Mouse (Mus musculus): ENCODE results near the gene C130074G19Rik.

The C130074G19Rik gene

DNA sequence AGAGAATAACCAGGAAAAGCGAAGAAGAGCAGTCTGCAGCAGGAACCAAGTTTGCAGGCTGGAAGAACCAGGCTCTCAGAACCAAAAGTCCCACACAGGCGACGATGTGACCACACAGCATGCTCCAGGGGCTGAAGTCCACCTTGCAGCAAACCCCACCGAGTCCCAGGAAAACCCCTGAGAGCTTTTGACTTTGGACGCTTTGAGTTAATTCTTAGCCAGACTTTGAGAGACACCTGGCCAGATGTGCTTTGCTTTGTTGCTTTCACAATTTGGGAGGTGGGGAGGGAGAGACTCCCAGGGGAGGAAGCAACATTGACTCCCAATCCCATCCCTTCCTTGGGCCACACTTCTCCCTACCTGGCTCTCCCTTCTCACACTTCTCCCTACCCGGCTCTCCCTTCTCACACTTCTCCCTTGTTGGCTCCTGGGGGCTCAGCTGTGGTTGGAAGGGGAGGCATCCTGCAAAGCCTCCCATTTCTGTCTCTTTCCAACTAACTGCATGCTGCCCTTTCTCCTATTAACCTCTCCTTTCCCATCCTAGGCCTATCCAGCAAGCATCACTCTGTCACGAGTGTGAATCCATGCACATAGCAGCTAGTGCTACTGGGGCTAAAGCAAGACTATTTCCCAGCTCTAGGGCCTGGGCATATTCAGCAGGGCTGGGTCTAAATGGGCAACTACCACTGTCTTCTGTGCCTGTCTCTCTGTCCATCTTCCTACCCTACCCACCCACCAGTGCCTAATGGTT, 10.8 kb downstream of the C130074G19Rik start:
- no peak for DNase-seq

DNA sequence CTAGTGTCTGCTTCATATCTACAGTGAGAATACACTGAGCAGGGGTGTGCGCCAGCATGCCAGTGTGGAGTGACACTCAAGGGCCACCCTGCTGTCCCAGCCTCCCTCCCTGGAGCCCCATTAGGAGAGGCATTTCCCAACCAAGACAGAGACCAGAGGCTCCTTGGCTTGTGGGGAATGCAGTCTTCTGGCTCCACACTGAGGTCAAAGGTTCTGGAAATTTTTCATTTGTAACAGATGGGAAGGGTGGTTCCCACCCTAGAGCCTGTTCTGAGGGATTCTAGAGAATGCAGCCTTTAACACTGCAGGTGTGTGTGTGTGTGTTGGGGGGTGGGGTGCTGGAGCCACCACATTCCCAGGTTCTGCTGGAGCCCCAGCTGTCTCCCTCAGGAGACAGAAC, 11.5 kb downstream of the C130074G19Rik start:
- DNase-seq, result peak; percentile 34 to 69

DNA sequence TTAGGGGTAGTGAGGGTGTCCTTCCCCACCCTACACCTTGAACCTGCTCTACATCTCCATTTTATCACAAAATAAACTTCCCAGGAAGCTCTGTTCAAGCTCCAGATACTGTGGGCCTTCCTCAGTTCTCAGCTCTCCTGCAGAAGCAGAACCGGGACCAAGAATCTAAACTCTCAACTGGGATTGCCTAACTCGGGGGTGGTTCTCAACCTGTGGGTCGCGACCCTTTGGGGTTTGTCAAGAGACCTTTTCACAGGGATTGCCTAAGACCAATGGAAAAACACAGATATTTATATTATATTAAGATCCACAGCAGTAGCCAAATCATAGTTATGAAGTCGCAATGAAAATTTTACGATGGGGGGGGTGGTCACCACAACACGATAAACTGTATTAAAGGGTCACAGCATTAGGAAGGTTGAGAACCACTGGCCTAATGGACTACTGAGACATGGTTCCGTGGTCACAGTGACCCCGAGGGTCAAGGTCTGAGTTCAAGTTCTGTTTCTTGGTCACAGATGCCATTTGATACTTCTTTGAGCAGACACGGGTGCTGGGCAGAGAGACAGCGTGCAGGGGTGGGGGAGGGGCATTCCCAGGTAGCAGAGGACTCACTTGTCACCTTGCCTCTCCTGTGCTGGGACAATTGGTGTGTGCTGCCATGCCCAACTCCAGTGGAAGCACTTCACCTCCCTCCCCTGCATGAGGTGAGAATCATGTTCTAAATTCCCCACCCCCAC, 12.2 kb downstream of the C130074G19Rik start:
- no peak for DNase-seq

GRCm38 (mm10) chr1:184869939-184870565, 13.0 kb downstream of the C130074G19Rik start:
- peak; percentile 70 to 75 for DNase-seq

DNA sequence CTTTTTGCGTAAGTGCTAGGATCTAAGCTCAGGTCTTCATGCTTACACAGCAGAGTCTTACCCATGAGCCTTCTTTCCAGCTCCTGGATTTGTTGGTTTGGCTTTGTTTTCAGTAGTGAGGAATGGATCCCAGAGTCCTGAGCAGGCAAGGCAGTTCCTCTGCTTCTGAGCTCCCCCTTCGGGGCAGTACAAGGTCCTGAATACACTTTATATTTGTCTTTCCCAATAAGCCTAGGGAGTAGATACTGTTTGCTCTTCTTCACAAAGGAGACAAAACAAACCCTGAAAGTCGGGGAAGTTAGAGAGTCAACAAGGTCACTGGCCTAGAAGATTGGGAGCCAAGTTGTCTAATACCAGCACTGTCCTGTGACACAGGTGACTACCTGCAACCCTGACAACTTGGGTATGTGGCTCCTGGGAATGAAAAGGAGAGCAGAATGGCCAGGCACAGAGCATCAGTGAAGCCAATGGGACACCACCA, 15.3 kb downstream of the C130074G19Rik start:
- no peak for DNase-seq

DNA sequence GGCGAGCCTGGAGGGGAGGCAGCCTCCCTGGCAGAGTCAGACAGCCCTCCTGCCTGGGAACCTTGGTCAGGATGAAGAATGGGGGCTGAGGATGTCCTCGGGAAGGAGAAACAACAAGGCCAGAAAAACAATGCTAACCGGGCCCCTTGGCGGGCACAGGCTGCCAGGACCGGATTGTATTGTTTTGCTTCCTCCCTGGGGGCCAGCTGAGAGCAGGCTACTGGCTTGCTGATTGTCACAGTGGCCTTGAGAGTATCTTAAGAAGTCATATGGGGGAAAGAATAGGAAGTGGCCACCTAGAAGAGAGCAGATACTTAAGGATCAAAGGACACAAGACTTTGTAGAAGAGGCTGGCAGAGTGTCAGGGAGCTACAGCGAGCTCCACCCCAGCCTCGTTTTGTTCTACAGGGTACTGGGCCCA, 18.6 kb downstream of the C130074G19Rik start:
- peak; percentile 60 to 83 for DNase-seq

- DNase-seq, result no peak
Observed at GRCm38 (mm10) chr1:184862636-184863035, 20.4 kb downstream of the C130074G19Rik start.

DNA sequence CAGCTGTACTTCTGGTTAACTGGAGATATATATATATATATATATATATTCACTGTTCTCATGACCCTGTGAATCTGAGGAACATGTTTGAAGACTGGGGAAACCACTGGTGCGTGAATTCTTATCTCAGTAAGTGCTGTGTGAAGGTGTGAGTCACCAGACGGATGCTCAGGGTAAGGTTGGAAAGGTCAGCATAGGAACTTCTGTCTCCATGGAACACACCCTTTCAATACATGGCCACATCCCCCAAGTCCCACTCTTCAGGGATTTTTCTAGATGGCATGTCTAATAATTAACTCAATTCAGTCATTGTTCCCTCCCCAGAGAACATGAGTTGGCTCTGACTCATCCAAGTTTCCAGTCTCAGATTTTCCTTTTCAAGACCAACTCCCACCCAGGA, 21.5 kb downstream of the C130074G19Rik start:
- no peak for DNase-seq

DNA sequence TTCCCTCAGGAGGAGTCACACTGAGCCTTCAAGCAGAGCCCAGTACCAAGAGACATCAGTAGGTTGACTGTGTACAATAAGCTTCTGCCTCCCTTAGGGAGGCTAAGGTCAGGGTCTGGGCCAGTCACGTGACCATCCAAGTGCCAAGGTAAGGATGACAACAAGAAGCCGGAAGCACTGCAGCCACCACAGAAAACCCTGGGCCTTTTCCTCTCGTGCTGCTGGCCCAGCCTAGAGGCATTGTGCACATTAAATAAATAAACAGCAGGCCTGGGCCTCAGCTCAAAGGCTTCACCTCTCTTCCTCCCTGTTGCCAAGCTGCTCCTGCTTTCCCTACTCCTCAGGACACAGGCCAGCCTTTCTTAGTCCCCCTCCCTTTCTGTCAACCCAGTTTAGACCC, 22.7 kb downstream of the C130074G19Rik start:
- DNase-seq, result peak; percentile 56 to 83

DNA sequence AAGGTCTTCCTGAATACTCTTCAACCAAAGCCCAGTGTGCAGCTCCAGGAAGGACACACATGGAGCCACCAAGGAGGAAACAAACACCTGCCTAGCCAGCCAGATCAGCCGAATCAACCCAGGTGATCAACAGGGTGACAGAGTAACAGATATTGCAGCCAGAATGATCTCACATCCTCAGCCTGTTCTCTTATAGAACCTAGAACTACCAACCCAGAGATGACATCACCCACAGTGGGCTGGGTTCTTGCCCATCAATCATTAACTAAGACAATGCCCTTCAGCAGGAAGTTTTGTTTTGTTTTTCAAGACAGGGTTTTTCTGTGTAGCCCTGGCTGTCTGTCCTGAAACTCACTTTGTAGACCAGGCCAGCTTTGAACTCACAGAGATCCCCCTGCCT, 24.8 kb downstream of the C130074G19Rik start:
- DNase-seq, result no peak

DNA sequence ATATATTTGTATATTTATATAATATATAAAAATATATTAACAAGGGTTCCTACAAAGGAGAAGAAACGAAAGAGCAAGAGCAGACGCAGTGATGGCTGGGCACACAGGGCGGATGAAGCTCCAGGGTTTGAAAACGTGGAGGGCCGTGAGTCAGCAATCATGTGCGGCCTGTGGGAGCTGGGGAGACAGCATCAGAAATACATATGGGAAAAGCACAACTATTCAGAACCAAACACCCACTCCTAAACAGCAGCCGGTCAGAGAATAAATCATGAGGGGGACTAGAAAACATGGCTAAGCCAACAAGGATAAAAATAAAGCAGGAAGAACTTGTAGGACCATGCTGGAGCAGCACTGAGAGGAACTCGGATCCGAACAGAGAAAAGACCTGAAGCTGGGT, 25.8 kb downstream of the C130074G19Rik start:
- DNase-seq, result no peak

GRCm38 (mm10) chr1:184853922-184854321, 29.1 kb downstream of the C130074G19Rik start:
- no peak for DNase-seq

DNA sequence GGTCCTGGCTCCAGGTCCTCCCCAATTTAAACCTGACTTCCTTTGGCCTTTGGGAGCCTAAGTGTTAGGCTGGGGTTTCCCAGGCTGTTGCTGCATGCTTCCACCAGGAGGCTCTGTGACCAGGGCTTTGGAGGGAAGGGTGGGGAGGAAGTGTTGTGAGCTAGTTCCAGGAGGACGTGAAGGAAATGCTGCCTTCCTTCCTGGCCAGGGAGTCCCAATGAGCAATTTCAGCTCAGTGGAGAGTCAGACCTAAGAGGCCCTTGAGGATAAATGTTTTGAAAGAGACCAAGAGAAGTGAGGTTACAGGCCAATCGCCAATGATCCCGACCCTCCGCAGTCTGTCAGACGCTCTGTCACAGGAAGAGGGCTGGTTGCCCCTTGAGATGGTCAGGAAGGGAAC, 29.7 kb downstream of the C130074G19Rik start:
- peak; percentile 84 to 88 for DNase-seq

GRCm38 (mm10) chr1:184851741-184852618, 31.0 kb downstream of the C130074G19Rik start:
- peak; percentile 86 to 88 for DNase-seq

GRCm38 (mm10) chr1:184851166-184851565, 31.9 kb downstream of the C130074G19Rik start:
- DNase-seq, result no peak

DNA sequence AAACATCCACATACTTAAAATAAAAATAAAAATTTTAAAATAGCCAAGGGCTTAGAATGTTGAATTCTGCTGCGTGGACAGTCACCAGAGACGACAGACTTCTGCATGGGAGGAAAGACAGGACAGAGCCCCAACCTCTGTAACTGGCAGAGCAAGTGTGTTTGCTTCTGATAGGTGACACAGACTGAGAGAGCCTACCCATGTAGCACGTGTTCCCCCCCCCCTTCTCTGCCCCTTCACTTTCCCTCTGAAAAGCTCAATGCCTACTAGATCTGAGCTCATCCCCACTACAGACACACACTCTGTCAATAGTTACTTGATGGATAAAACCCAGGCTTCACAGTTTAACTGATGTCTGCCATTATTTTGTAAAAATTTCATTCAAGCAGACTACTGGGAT, 36.0 kb downstream of the C130074G19Rik start:
- no peak for DNase-seq

DNA sequence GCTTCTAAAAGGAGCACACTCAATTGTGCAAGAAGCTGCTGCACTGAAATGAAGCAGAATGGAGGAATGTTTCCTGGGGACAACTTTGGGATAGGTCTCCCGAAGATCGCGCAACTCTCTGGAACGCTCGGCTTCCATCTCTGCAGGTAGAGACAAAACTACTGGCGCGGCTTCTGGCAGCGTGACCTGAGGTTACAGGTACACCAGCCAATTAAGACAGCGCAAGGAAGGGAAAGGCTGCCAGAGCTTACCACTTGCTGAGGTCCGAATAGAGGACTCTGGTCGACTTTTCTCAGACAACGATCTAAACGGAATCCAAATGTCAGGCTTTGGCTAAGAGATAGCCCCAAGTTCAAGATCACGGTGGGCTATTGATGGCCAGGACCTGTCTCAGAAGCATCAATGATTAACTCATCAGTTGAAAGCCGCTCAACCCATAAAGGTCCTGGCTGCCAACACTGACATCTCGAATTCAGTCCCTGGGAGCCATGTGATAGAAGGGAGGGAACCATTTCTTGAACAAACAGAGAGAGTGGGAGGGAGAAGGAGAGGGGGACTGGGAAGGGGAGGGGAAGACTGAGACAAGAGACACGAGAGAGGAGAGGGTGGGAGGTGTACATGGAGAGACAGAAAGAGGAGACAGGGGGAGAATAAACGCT, 36.8 kb downstream of the C130074G19Rik start, which contains the start of gene Marc2:
TSS of gene Marc2 (minus strand) at position 360 of the 659 bp plus-strand sequence.
- no peak for DNase-seq

DNA sequence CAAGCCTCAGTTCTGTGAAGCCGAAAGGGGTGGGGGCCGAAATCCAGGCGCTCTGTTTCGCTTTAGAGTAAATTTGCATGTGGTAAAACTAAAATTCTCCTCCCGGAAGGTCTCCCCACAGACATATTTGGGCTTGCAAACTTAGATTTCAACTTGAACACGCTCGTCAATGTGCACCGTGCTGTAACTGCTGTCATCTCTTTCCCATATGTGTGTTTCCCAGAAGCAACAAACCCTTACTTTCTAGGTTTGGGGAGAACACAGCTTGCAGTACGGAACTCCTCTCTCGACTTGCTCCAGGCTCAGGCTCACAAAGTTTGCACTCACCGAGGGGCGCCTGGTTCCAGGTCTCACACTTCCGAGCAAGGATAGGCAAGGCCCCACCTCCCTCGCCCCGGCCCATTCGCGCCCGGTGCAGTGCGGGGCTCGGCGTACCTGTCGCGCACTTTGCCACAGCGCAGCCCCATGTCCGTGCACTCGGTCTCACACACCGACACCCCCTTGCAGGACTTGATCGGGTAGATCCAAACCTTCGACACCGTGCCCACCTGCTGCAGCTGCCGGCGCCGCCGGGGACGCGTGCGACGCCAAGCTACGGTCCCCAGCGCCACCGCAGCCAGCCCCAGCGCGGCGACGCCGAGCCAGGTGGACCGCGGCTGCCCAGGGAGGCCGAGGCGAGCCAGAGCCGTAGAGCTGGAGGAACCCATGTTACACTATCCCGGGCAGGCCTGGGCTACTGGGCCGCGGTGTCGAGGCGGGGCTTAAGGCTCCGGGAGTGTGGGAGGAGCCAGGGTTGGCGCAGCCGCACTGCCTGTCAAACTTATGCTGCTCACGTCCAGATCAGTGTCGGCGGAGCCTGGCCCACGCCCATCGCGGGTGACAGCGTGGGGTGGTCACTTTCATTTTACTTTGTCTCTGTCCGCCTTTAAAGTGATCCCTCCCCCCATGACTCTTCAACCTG, 37.6 kb downstream of the C130074G19Rik start:
- peak; percentile 94 to 96 for DNase-seq

DNA sequence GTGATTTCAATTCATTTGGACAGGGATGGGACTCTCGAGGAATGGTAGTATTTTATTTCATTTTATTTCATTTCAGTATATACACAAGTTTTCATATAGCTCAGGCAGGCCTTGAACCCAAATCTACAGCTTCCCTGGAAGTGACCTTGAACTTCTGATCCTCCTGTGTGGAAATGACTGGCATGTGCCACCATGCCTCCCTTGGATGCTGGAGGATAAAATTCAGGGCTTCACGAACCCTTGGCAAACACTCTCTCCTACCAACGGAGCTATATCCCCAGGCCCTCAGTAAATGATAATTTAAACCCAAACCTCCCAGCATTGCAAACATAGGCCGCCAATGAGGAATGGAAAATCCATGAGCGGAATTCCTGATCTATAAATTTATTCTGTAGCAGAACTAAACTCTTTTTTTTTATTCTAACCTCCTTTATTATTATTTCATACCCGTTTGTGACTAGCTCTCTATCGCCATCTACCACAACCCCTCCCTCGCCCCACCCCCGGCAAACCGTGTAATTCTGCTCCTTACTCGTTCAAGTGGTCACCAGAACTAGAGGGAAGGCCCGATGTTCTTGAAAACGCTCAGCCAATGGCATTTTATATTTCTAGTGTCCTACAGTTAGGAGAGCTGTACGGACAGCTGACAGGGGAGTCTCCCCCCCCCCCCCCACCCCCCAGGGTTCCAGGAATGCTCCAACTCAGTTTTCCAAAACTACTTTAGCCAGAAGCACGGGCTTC, 38.5 kb downstream of the C130074G19Rik start:
- DNase-seq, result peak; percentile 56 to 69

GRCm38 (mm10) chr1:184837649-184838048, 45.4 kb downstream of the C130074G19Rik start:
- DNase-seq, result no peak

Data from lung, postnatal 4 days (tissue).